Mouse (Mus musculus): ENCODE measurements around the gene Trmt2b.

DNA sequence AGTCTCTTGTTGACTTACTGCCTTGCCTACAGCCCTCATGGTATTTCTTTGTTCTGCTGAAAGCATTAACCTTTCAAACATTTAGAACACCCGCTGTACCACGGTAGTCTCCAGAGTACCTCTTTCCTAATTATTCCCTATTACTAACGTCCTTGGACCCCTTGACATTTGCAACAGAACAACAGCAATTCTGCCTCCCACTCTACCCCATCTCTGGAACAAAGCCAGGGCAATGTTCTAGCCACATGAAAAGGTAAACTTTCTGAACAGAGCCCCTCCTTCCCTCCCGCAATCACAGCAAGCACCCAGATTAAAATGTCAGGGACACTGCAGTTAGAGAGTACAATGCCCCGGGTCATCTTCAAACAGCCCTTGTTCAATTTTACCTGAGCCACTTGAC, 15.6 kb downstream of the Trmt2b start:
- TF ChIP-seq E2F4 (IDR thresholded peaks at IDR 0.05; ENCODE audit: insufficient read depth) (no peak), POLR2A (IDR thresholded peaks at IDR 0.05; ENCODE audit: insufficient read length, low read depth) (no peak), TCF3 (IDR thresholded peaks at IDR 0.05; ENCODE audit: insufficient read length, low read depth) (no peak), REST (IDR thresholded peaks at IDR 0.05; ENCODE audit: insufficient read depth, insufficient read length) (no peak), SRF (IDR thresholded peaks at IDR 0.05; ENCODE audit: control insufficient read depth, insufficient read length, low read depth) (no peak)

All from myocyte (in vitro differentiated cells).